Mouse (Mus musculus) cerebellum, adult 18-20 months (tissue): ENCODE results near the gene Wdr35.

Experiments used
- DNase-seq, 2 experiments: peaks; one replicate each; pipeline ENCODE4 v3.0.0; 2021

The Wdr35 gene

DNA sequence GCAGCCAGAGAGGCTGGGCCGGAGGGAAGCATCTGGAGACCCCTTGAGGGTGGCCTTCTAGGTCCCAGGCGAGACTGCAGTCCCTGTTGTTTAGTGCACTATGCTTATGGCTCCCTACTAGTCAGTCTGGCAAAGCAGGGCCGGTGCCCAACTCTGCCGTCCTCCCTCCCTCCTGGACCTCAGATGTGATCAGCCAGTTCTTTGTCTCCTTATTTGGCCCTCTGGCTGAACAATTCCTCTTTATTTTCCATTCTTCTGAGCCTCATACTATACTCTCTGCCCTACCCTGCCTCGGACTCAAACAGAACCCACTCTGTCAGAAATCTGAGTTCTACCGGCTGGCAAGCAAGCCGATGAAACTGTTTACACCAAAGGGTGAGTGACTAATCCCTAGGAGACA is 79.7 kb downstream of the Wdr35 start:
- peak in 1 of 2 experiments; percentile 16 for DNase-seq

DNA sequence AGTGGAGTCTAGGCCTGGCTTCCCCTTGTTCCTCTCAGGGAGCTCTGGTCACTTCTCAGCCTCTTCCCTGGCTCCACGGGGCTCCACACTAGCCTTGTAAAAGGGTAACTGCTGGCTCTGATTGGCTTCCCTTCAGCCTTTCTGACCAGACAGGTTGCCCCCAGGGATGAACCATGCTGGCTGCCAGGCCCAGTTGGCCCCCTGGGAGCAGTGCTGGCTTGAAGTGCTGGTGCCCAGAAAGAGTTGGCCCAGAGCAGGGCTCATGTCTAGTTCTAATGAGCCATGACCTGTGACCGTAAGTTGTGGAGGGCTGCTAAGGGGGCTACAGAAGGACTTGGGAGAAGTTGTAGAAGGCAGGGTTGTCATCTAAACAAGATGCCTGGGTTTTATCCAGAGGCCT is 80.3 kb downstream of the Wdr35 start:
- DNase-seq = no peak

DNA sequence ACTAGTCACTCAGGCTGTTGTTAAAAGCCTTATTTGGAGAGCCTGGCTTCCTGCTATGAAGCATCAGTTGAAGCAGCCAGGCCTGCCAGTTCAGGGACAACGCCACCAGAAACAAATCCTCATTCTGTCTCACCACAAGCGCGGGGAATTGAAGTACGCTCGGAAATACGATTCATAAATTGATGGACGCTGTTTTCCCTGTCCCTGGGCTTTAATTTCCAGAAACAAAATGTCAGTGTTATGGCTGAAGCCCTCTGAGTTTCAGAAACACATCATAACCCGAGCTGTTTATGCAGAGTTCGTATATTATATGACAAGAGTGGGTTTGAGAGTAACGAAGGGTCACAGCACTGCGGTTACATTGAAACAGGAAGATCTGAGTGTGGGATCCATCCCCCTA is 81.6 kb downstream of the Wdr35 start:
- DNase-seq = no peak

DNA sequence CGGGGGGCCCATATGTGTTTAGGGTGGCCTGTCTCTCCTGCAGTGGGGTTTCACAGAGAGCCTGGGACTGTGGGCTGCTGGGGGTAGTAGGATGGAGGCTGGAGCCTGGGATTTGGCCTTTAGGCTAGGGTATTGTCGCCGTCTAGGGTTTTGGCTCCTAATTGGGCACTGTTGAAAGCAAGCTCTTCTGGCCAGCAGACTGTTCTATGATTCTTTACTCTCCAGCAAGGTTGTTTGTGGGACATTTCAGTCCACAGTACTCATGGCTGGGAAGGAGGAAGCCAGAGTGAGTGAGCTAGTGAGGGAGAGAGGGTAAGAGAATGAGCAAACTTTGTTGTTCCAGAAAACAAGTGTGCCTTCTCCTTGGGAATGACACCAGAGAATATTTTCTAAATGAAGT is 85.8 kb downstream of the Wdr35 start:
- no peak for DNase-seq

DNA sequence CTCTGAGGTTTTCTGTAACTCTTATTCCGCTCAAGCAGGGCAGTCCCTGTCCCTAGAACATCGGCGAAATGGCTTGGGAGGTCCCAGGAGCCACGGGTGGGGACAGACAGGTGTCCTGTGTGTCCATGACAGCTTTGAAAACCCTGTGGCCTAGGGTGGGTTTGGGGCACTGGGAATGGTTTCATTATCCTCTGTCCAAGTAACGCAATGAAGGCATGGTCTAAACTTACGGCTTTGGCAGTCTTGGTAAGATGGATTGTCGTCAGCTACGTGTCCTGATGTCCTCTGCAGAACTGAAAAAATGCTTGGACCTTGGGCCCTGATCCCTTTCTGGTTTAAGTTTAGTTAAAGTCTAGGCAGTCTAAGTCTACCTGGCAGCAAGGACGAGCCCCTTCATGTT is 86.3 kb downstream of the Wdr35 start:
- no peak for DNase-seq

DNA sequence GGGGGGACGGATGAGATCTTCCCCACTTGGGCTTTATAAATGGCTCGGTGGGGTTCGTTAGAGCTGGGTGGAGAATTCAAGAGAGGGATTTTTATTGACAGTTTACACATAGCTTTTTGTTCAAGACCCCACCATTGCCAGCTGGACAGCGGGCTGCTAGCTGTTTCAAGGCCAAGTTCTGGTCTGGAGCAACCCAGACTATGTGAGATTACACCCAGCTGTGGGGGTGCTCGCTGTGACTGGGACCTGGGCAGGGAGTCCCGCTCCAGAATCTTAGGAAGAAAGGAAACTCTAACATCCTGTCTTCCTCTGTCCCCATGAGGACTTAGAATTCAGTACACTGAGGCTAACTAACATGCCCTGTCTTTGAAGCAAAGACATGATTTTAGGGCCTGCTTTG is 89.9 kb downstream of the Wdr35 start:
- DNase-seq = no peak

DNA sequence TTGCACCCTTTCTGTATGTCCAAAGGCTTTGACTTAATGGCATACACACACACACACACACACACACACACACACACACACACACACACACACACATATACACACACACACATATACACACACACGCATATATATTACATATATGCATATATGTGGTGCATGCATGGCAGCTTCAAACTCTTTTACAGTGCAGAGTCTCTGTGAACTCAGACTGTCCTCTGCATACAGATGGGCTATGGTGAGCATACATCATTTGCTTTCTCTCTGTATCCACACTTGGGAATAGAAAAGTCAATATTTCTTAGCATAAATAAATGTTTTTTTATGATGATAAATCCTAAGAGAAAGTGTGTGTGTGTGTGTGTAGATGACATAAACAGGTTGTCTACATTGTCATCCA is 97.4 kb downstream of the Wdr35 start:
- DNase-seq = no peak

DNA sequence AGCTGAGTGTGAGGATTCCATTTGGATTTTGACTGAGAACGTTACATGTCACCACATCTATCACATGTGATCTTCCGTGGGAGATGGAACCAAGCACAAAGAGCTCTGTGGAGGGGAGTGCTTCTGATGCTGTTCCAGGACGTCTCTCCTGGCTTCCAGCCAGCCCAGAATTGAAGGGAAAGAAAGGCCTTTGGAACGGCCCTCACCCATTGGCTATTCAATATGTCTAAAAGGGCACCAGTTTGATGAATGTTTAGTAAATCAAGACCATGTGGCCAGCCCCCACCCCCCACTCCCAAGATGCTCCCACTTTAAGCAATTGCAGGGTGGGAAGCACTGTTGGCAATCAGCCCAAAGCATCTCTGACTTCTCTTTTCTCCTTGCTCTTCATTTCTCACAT is 97.8 kb downstream of the Wdr35 start:
- no peak for DNase-seq

DNA sequence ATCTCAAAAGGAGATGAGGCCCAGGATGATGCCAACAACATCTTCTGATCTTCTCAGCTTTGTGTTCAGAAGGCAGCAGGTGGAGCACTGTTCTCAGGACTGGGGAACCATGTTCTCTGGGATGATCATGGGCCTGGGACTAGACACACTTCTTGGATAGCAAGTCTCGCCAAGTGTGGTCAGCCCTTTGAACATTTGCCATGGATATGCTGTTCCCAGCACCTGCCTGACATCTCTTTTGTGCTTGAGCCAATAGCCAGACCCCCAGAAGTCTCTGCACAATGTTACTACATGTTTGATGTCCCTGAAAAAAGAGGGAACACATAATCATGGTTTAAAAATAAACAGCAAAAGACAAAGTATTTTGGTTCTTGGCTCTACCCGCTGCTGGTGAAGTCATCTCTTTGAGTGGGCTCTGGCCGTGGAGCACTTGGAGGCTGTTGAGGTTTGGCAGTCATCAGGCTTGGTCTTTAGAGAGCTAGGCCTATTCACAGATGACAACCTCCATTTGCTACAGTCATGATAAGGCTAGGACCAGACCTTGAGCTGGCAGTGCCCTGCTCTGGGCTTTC is 103.9 kb downstream of the Wdr35 start:
- DNase-seq = no peak
